Mouse (Mus musculus) stomach, postnatal 0 days (tissue): Measurements from ENCODE around the gene Dcxr.

Source experiments
- CTCF ChIP-seq: IDR thresholded peaks from 2 replicates; pipeline ENCODE4 v1.5.1; 2016; ENCODE audit warnings: antibody characterized with exemption, low read depth, mild to moderate bottlenecking, moderate library complexity
- EP300 ChIP-seq: optimal IDR thresholded peaks from 2 replicates; pipeline ENCODE3; 2016; ENCODE audit warnings: antibody characterized with exemption

GRCm38 (mm10) chr11:120768206-120768605 lies 41.1 kb upstream of the Dcxr start:
- TF ChIP-seq CTCF (no peak), EP300 (no peak)
